Mouse (Mus musculus) fat pad, adult 2 months (tissue): ENCODE results near the gene Megf9.

Source experiments
- DNase-seq: peaks from one replicate; pipeline ENCODE4 v3.0.0-alpha.2; 2011; ENCODE audit warnings: low read depth, low spot score; ENCODE audit errors: extremely low read depth

The Megf9 gene

DNA sequence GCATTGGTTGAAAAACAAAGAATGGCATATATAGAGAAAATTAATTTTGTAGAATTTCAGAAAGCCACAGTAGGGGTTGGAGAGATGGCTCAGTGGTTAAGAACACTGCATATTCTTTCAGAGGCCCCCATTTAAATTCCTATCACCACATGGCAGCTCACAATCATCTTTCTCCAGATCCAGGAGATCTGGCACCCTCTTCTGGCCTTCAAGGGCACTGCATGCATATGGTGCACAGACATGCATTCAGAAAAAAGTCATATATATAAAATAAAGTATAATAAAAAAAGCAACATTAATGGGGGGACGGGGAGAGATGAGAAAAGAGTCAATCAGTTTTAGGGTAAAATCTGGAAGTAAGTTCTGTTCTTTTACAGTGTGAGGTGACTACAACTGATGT, 85.1 kb downstream of the Megf9 start:
- DNase-seq = no peak

DNA sequence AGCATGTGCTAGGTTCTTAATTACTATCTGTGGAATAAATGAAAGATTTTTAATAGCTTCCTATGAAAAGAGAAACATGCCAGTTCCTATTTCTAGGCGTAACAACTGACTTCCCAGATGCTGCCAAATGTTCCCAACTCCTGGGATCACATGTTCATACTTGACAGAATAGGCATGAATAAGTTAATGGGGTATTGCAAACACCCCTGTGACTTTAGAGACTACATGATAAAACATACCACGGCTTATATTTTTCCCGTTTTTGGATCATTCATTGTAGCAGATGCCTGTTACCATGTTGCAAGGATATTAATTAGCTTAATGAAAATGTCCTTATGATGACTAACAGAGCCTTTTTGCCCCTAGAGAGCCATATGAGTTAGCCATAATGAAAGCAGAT, 88.0 kb downstream of the Megf9 start:
- DNase-seq = no peak

DNA sequence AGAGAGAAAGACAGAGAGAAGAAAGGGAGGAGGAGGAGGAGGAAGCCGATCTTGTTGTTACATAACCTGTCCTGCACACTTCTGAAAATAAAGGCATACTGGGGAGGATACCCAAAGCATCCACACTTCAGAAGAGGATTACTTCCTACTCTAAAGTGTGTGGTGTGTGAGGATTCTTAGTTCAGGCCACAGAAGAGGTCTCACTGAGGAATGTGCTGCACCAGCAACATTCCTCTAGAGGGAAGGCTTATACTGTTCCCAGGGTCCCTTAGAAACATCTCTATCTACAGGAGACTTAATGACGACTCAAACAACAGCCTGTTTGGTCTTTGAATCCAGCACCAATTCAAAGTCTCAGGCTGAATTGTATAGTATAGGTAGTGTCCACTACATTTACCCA, 114.6 kb downstream of the Megf9 start:
- DNase-seq = no peak

DNA sequence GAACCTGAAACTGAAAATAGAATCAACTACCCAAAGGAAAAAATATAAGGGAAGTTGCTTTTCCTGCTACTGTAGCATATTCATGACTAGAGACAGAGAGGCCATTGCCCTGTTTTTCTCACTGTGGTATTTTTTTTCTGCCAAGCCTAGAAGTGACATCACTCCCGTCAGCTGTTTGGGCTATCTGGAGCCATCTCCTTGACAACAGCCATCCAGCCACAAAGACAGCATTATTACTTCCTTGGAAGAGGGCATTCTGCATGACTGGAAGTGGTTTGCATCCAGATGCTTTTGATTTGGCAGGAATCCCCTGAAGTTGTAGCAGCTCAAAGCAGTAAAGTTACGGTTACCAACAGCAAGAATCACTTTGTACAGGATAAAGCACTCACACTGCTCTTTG, 122.7 kb downstream of the Megf9 start:
- DNase-seq = no peak

DNA sequence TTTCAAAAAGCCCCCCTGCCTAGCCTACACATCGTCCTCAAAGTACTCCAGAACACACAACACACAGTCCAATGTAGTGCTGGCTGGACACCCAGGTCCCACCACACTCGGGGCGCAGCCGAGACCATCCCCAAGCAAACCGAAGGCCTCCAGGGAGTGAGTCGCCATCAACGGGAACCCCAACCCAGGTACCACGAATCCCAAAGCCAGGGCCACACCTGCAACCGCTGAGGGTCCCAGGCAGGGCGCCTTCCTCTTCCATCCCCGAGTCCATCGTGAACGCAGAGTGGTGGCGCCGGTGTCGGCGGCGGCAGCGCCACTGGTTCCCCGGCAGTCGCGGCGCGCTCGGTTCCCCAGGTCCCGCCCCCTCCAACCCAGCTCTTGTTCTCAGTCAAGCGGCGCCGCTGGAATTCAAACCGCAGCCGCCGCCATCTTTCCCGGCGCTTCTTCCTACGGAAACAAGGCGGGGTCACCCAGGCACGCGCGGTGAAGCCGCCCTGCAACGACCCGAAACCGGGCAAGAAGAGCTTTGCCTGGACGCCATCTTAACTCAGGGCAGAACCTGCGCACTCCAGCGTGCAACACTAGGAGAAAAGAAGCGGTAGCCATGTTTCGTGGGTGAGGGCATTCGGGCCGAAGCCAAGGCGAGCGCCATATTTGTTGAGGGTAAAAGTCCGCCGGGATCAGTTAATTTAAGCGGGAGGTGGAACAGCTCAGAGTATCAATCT, 124.6 kb downstream of the Megf9 start, which contains the start of gene Cdk5rap2:
TSS of gene Cdk5rap2 (minus strand) at position 450 of the 728 bp plus-strand sequence.
- peak; percentile 68 for DNase-seq

DNA sequence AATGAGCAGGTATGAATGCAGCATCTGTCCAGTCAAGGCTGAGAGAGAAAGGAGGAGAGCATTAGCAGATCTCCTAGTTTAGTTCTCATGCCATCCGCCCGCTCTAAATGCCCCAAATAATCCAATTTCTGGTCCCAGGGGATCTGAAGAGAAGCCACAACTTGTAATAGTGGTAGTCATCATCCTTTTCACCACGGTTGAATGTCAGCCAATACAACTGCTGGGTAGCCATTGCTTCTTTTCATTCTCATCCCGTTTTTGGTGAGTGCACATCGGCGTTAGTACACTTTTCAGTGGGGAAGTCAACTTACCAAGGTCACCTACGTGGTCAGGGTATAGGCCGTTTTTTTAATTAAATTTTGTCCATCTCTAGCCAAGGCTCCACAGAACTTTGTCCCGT, 125.3 kb downstream of the Megf9 start:
- DNase-seq = no peak

DNA sequence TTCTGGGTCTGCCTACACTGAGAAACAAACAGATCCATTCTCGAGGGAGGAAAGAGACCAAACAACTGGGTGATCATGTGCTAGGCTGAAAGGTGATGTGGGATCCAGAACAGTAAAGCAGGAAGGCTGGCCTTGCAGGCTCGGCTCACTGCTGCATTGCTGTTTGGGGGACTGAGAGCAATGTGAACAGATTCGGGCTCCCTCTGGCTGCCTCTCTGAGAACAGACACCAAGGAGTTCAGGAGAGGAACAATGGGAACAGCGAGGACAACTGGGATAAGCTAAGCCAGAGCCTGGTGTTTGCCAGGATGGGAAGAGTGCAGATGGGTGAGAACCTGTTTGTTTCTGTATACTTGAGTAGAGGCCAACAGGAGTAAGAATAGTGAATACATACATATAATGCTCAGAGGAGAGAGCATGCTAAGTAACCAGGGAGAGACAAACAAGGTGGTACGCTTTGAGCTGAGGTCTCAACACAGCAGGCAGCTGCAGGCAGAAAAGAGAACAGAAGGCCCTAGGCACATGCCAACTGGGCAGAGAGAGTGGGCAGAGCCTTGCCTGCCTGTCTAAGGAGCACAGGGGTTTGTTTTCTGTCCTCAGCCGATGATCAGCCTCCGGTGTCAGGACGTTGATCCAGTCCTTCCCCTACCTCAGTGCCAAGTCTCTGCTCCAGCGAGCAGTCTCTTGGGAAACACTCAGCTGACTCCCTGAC, 132.5 kb downstream of the Megf9 start:
- no peak for DNase-seq

DNA sequence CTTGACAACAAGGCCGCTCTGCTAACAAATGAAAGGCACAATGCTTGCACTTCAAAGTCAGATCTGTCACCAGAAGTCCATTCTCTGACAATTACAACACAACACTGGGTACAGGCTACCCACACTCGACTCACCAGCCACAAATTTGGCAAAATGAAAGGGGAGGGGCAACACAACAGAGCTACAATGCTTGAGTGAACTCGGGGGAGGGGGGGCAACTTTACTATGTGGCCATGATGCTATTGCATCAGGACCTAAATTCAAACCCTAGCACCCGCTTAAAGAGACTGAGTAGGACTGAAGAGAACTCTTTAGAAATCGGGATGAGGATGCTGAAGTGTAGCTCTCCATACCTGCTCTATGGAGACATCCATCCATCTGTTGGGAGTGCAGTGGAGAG, 135.3 kb downstream of the Megf9 start:
- DNase-seq = no peak

DNA sequence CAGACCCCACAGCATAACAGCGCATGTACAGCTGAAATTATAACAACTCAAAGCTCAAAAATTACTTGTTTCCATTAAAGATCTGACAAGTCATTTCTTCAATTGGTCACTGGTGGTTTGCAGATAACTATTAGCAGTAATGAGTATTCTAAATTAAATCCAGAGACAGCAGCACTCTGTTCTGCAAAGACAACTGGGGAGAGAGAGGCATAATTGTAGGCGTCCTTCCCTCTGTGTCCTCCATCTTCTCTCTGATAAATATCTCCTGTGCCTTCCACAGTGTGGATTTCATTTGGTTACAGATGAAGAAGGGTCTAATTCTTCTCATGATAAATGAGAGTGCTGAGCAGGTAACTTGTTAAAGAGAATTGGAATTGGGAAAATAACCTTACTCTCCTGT, 135.7 kb downstream of the Megf9 start:
- no peak for DNase-seq

DNA sequence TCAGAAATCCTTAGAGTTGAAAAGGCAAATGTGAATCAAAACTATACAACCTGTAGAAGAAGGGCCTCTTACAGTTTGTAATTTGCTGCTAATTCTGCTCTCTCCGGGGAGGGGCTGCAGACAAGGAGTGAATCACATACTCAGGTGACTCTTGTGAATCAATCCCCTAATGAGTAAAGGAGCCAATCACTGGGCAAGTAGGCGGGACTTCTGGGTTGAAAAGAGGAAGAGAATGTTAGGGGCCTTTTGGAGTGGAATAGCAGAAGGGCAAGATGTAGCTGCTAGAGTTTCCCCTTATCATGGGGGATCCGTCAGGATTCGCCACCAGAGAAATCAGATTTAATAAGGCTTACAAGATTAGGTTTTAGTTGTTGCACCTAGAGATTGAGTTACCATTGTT, 136.7 kb downstream of the Megf9 start:
- DNase-seq = no peak

DNA sequence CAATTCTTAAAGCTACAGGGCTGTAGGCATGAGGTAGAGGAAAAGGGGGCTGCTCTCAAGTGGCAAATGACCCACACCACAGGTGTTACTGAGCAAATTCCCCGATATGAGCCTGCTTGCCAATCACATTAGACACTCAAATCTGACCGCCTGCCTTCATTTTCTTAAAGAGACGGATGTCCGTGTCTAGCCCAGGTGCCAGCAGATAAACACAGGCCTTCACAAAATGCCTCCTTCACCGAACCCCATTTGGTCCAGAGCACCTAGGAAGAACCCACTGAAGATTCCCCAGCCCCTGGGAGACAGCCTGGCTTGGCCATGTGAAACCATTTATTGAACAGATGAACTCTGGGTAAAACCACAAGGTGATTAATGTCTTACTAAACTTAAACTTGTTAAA, 138.1 kb downstream of the Megf9 start:
- DNase-seq = no peak

DNA sequence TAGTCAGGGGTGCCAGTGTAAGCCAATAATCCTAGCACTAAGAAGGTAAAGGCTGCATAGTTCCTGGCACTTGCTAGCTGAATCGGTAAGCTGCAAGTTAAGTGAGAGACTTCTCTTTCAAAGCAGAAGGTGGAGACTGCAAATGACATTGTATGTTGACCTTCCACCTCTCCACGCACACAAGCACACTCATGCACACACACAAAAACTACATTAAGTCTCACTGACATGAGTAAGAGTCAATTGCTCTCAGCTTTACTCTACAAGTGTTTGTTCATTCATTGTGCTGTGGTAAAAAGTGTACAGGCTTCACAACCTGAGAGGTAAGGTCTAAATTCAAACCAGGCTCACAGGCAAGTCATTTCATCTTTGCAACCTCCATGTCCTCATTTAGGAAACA, 140.1 kb downstream of the Megf9 start:
- no peak for DNase-seq

DNA sequence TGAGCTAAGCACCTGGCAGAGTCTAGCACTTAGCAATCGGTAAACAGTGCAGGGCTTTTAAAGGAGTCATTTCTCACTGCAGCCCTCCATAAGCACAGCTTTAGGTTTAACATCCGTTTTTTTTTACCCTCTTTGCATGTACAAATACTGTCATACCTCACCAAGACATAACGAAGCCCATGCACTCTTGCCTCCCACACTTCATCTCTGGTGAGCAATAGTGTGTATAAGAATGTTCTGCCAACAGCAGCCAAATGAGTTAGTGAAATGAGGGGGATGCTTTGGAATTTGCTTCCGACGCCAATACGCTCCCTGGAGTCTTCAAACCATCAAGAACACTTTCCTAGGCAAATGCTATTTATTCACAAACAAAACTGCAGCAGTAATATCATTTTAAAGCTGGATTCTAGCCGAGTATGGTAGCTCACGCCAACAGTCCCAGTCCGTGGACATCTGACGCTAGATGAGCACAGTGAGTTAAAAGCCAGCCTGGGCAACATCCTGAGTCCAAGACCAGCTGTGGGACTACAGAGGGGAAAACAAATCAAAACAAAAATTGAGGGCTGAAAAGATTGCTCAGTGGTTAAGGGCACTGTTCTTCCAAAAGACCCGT, 142.9 kb downstream of the Megf9 start:
- DNase-seq = no peak

DNA sequence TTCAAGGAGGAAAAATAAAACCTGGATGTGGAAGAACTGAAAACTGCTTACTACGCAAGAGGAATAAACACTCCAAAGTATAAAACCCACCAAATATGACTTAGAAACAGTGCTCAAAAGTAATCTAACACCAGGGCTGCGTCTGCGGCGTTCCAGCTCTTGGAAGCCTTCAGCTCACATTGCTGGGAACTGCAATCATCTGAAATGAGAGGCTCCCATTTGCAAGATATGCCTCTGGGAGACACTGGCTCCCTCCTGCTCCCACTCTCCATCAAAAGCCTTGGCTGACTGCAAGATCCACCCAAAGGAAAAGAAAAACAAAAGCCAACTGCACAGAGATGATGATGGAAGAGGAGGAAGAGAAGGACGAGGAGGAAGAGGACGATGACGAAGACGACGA, 143.7 kb downstream of the Megf9 start:
- DNase-seq = no peak

DNA sequence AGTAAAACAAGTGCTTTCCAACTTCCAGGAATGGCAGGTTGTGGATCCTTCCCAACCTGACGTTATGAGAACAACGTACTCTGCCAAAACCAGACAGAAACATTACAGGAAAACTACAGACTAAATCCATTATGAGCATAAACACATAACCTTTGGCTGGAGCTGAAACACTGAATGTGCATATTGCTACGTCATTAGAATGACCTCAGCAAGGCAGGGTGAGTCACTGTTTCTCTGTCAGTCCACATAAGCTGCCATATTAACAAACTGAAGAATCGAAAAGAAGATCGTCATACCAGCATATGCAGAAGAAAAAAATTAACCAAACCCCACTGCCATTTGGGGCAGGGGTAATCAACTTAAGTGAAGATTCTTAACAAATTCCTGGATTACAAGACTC, 148.6 kb downstream of the Megf9 start:
- DNase-seq = no peak

DNA sequence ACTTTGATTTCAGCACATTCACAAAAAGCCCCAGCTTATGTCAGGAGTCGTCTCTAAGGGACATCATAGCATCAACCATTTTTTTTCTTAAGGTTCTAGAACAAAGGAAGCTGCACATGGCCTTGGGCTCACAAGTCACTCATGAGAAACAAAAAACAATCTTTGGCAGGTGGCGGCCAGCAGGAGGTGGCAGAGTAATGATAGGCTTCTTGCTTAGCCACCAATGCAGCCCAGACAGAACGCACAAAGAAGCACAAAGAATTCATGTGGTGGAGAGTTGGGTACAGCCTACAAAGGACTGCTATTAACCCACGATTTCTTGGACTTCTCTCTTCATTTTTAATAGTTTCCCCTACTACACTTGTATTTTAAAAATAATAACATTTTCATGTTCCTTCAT, 157.4 kb downstream of the Megf9 start:
- no peak for DNase-seq
